Mouse (Mus musculus) ES-E14 (cell line): ENCODE data around the gene Zfp948. TPM values are rescaled to one million over a fixed set of nuclear protein-coding genes. Genes with fewer than 3 reads are reported as not detected.

Source experiments
- DNase-seq: peaks from one replicate; pipeline ENCODE4 v3.0.0-alpha.2; 2013; ENCODE audit warnings: low read depth, low spot score
- H3K27ac ChIP-seq: 2 replicates; pipeline ENCODE4 v1.5.1; 2012; ENCODE audit warnings: low read depth, mild to moderate bottlenecking, low read length, moderate library complexity, mixed read lengths; ENCODE audit not compliant: poor library complexity, insufficient read depth, severe bottlenecking
- H3K36me3 ChIP-seq: 2 replicates; pipeline ENCODE4 v1.6.1; 2012; ENCODE audit warnings: mild to moderate bottlenecking, low read length, moderate library complexity, mixed read lengths; ENCODE audit not compliant: control insufficient read depth, poor library complexity, insufficient read depth, severe bottlenecking
- H3K4me1 ChIP-seq, 2 experiments: fragments of 150-350 bp in 1 of 2; sonication (generic) in 1 of 2; 2 replicates each; pipeline ENCODE4 v1.6.1; 2012; ENCODE audit warnings: low read length in 2 of 2, mild to moderate bottlenecking in 1 of 2, mixed read lengths in 1 of 2; ENCODE audit not compliant: control insufficient read depth in 2 of 2, insufficient read depth in 2 of 2, poor library complexity in 1 of 2
- H3K4me3 ChIP-seq, 2 experiments: fragments of 150-350 bp in 1 of 2; sonication (generic) in 1 of 2; 2 replicates each; pipeline ENCODE4 v1.5.1; 2012; ENCODE audit warnings: low read length in 2 of 2, low read depth in 1 of 2, mild to moderate bottlenecking in 1 of 2, mixed read lengths in 1 of 2; ENCODE audit not compliant: insufficient read depth in 1 of 2, poor library complexity in 1 of 2, severe bottlenecking in 1 of 2
- H3K9ac ChIP-seq: 2 replicates; pipeline ENCODE4 v1.6.1; 2012; ENCODE audit warnings: low read depth, mild to moderate bottlenecking, low read length, mixed read lengths; ENCODE audit not compliant: poor library complexity, insufficient read depth, severe bottlenecking
- H3K9me3 ChIP-seq: fragments of 150-350 bp; sonication (generic); 2 replicates; pipeline ENCODE4 v1.6.1; 2012; ENCODE audit warnings: low read depth, mild to moderate bottlenecking, low read length; ENCODE audit not compliant: control insufficient read depth, insufficient read depth
- CHD2 ChIP-seq: IDR thresholded peaks from 2 replicates; pipeline ENCODE4 v1.6.1; 2014; ENCODE audit warnings: mild to moderate bottlenecking, low read depth, low read length, inconsistent platforms
- HCFC1 ChIP-seq: IDR thresholded peaks from 2 replicates; pipeline ENCODE4 v1.6.1; 2012; ENCODE audit warnings: low read length, inconsistent platforms, borderline replicate concordance; ENCODE audit not compliant: insufficient read depth
- MAFK ChIP-seq: IDR thresholded peaks from 2 replicates; pipeline ENCODE4 v1.6.1; 2014; ENCODE audit warnings: mild to moderate bottlenecking, low read depth, low read length, inconsistent platforms; ENCODE audit not compliant: insufficient read depth
- ZC3H11A ChIP-seq: IDR thresholded peaks from 2 replicates; pipeline ENCODE4 v1.6.1; 2012; ENCODE audit warnings: low read depth, mild to moderate bottlenecking, inconsistent platforms, low read length, borderline replicate concordance
- ZNF384 ChIP-seq: IDR thresholded peaks from 2 replicates; pipeline ENCODE4 v1.6.1; 2012; ENCODE audit warnings: low read depth, low read length, inconsistent platforms
- in situ Hi-C, 2 experiments: fragments of 600-800 bp; cut with MboI; formaldehyde crosslinking; loops; one replicate each; pipeline ENCODE4 v1.15.1; 2025; ENCODE audit warnings: low sequenced_read_pairs in 2 of 2, inconsistent platforms in 1 of 2; ENCODE audit not compliant: unreplicated experiment in 2 of 2
- total RNA-seq: library from RNA; depleted of rRNA; stranded (reverse); fragments of 300-350 nt; gene quantifications from 2 replicates; pipeline ENCODE4 v1.2.3, GENCODE M21; 2012

Gene Zfp948
- total RNA-seq, 1 experiment = 8.9 TPM

GRCm38 (mm10) chr17:21566220-21566619 is 588 bp upstream of the Zfp948 start:
- H3K9ac ChIP-seq = no peak overlapping the region
- in situ Hi-C loops = no loop called here
- 0 out of 4 replicates have a peak, but pooled peaks cover 0 to 4% of the 10 kb centered on the region in 2 experiments for H3K4me1 ChIP-seq
- DNase-seq = peak; percentile 35
- H3K4me3 ChIP-seq = peak overlapping the region in 1 of 2 experiments; percentile 51; a peak in 2 of 4 replicates
- no peak overlapping the region for H3K27ac ChIP-seq
- no peaks in the 10 kb centered on the region for H3K36me3 ChIP-seq
- H3K9me3 ChIP-seq = no peaks in the 10 kb centered on the region
- TF ChIP-seq ZNF384 (0 out of 2 replicates have a peak, but pooled peaks have one; percentile 44), CHD2 (no peak)

- H3K9me3 ChIP-seq = no peaks in the 10 kb centered on the region
- peak overlapping the region; percentile 14; the same call in 1 of the 2 replicates for H3K9ac ChIP-seq
- H3K27ac ChIP-seq = no peak overlapping the region
- TF ChIP-seq ZC3H11A = no peak
- TF ChIP-seq MAFK = no peak
- TF ChIP-seq HCFC1 = no peak
- TF ChIP-seq ZNF384 = no peak
- no peak for TF ChIP-seq CHD2
- H3K4me1 ChIP-seq = 0 out of 4 replicates have a peak, but pooled peaks cover 0 to 4% of the 10 kb centered on the region in 2 experiments
- peak; percentile 7 for DNase-seq
- peak overlapping the region; percentile 40 to 51 for H3K4me3 ChIP-seq
- no peaks in the 10 kb centered on the region for H3K36me3 ChIP-seq
- in situ Hi-C loops = no loop called here
These were observed 888 bp downstream of the Zfp948 start for GRCm38 (mm10) chr17:21567696-21568095.

GRCm38 (mm10) chr17:21579080-21579479 is 12.3 kb downstream of the Zfp948 start:
- no peak for DNase-seq
- no peak overlapping the region for H3K9ac ChIP-seq
- peaks cover 2% of the 10 kb centered on the region; the same call in 1 of the 2 replicates for H3K36me3 ChIP-seq
- no peaks in the 10 kb centered on the region for H3K9me3 ChIP-seq
- H3K4me1 ChIP-seq = peaks cover 0 to 2% of the 10 kb centered on the region in 2 experiments; a peak in 1 of 4 replicates
- in situ Hi-C loops = no loop called here
- no peak overlapping the region for H3K27ac ChIP-seq
- H3K4me3 ChIP-seq = no peak overlapping the region
- TF ChIP-seq HCFC1 = no peak
- TF ChIP-seq ZNF384 = no peak
- TF ChIP-seq MAFK = no peak
- no peak for TF ChIP-seq ZC3H11A
- no peak for TF ChIP-seq CHD2

- Histone ChIP-seq H3K4me3 (no peak overlapping the region), H3K9ac (no peak overlapping the region), H3K9me3 (no peaks in the 10 kb centered on the region), H3K4me1 (peaks cover 0 to 2% of the 10 kb centered on the region in 2 experiments; a peak in 1 of 4 replicates), H3K36me3 (peaks cover 2% of the 10 kb centered on the region; the same call in 1 of the 2 replicates), H3K27ac (no peak overlapping the region)
- TF ChIP-seq ZNF384 = peak; percentile 69; the same call in 1 of the 2 replicates
- peak; percentile 39; the same call in 1 of the 2 replicates for TF ChIP-seq ZC3H11A
- TF ChIP-seq CHD2 = no peak
- TF ChIP-seq MAFK = no peak
- DNase-seq = peak; percentile 62
- in situ Hi-C loops = no loop called here
These were observed 12.8 kb downstream of the Zfp948 start for GRCm38 (mm10) chr17:21579493-21580175.
